In the genomic region with DNA sequence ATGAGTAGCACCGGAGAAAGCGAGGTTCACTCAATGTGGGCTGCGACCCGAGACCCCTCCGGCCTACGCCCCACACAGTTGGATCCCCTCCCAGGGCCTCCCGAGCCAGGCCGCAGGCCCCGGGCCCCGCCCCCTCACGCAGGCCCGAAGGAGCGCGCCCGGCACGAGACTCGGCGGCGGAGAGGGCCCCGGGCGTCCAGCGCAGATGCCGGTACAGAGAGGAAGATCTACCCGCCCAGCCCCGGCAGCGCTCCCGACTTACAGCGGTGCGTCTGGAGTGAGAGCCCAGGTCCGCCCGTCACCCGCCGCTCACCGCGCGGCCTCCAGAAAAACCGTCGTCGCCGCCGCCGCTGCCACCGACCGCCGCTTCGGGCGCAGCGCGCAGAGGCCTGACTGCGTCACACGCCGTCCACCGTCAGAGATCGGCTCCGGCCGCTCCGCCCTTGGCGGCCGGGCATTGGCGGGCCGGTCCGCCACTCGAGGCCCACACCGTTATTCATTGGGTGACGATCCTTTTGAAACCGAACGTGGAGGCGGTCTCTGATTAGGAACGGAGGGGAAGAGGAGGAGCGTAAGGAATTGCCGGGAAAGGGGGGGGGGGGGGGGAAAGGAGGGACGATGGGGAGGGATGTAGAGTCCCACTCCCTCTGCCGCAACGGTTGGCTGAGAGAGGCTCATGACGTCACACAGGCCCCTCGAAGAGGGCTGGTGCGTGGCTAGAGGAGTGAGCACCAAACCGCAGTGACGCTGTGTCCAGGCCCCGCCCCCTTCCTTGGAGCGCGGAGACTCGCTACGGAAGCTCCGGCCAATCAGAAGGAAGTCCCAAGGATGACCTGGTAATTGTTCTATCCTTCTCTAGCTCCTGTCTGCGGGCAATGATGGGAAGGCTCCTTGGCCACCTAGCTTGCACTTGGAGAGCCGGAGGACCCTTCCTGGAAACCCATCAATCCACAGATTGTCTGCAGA, we compare ENCODE assay signal across 8 mouse cellular contexts. TPM values are rescaled to one million over a fixed set of nuclear protein-coding genes. Genes with fewer than 3 reads are reported as not detected.
DNase-seq lines count a peak whose midpoint lies in the region; ATAC-seq and TF ChIP-seq lines count a peak whose summit lies in the region.

A gene (minus strand): TSS at position 421 of the 966 bp plus-strand sequence.
A gene (plus strand): TSS at position 453 of the 966 bp plus-strand sequence.

- DNase-seq in ZHBTc4 (ENCODE audit: low read depth, low spot score) = peak; percentile 100
- DNase-seq in gastrocnemius, adult 2 months = peak; percentile 99
- peak; percentile 100 for DNase-seq in hindbrain, postnatal 0 days (ENCODE audit: low spot score)
- DNase-seq in left cerebral cortex, adult 2 months (ENCODE audit: extremely low spot score in 1 of 2, low spot score in 2 of 2) = peak; percentile 99
- peak; percentile 99 for DNase-seq in right cerebral cortex, adult 2 months (ENCODE audit: low spot score in 2 of 2)
- DNase-seq in urinary bladder, postnatal 14 days (ENCODE audit: low spot score) = peak; percentile 100

- H3K9ac ChIP-seq in hindbrain, postnatal 0 days (replicated peaks; ENCODE audit: low read length) = peak within 1 kb of the TSS; percentile 79

- H3K4me2 ChIP-seq in hindbrain, postnatal 0 days (ENCODE audit: low read depth, low read length) = peak within 1 kb of the TSS; percentile 87

- H3K4me3 ChIP-seq in gastrocnemius, adult 2 months = peak within 1 kb of the TSS; percentile 97
- peak within 1 kb of the TSS; percentile 78 for H3K4me3 ChIP-seq in hindbrain, postnatal 0 days (ENCODE audit: low read length)
- peak within 1 kb of the TSS; percentile 86 for H3K4me3 ChIP-seq in left cerebral cortex, adult 2 months

- H3K27me3 ChIP-seq in hindbrain, postnatal 0 days (ENCODE audit: insufficient read depth, low read length) = no peaks in the 10 kb centered on the region

- no peaks in the 10 kb centered on the region for H3K9me3 ChIP-seq in hindbrain, postnatal 0 days (ENCODE audit: low read length)

- TF ChIP-seq CTCF in gastrocnemius, adult 2 months (IDR thresholded peaks at IDR 0.05) = peak; percentile 32; the same call in 1 of the 2 replicates
- peak; percentile 30; the same call in 1 of the 2 replicates for TF ChIP-seq CTCF in hindbrain, postnatal 0 days (IDR thresholded peaks at IDR 0.05; ENCODE audit: low read depth)
- TF ChIP-seq CTCF in left cerebral cortex, adult 2 months (IDR thresholded peaks at IDR 0.05) = peak; percentile 31

- H3K27ac ChIP-seq in gastrocnemius, adult 2 months = peak within 1 kb of the TSS; percentile 97
- peak within 1 kb of the TSS; percentile 93 for H3K27ac ChIP-seq in hindbrain, postnatal 0 days
- peak within 1 kb of the TSS; percentile 98 for H3K27ac ChIP-seq in left cerebral cortex, adult 2 months

- under 1% methylated on average over 72 of the region's 87 CpGs for WGBS in hindbrain, postnatal 0 days

- intact Hi-C loops in gastrocnemius, adult 2 months (cut with DNase I) = loop anchor here (5.0 kb wide), 1 partner anchor 42 kb away; no protein-coding TSS in a partner anchor
- intact Hi-C loops in left cerebral cortex, adult 2 months (cut with DNase I) = loop anchor here (1.0 kb wide), 2 partner anchors 12 to 40 kb away; no protein-coding TSS in a partner anchor

- ATAC-seq in common myeloid progenitor, adult 5-6 weeks (replicated peaks; ENCODE audit: low read depth, poor library complexity, severe bottlenecking) = peak; percentile 86
- peak; percentile 99 for ATAC-seq in hindbrain, postnatal 0 days
- peak; percentile 91 for ATAC-seq in megakaryocyte, adult 5-6 weeks (ENCODE audit: poor library complexity, severe bottlenecking)

- H3K36me3 ChIP-seq in hindbrain, postnatal 0 days (ENCODE audit: insufficient read depth, low read length) = no peaks in the 10 kb centered on the region

- peaks cover 3% of the 10 kb centered on the region; the same call in 1 of the 2 replicates for H3K4me1 ChIP-seq in hindbrain, postnatal 0 days (ENCODE audit: insufficient read depth, low read length)

RNA-seq across cellular contexts. Expression of the first gene that starts in this region (rescaled TPM):
- total RNA-seq in common myeloid progenitor, adult 5-6 weeks (2017) = 54.7 and 60.9 TPM in 2 replicates
- 10 to 100 TPM; 27.0 to 28.0 TPM for total RNA-seq in gastrocnemius, adult 2 months (2021)
- total RNA-seq in hindbrain, postnatal 0 days (2014; rRNA removed) = 33.9 and 37.1 TPM in 2 replicates
- polyA plus RNA-seq in hindbrain, postnatal 0 days (2015; fragmentation: Nextera tagmentation; extraction: Ambion mirVana) = 11.0 and 11.2 TPM in 2 replicates
- total RNA-seq in left cerebral cortex, adult 2 months (2021) = 10 to 100 TPM; 41.6 to 45.3 TPM
- 55.6 and 60.6 TPM in 2 replicates for total RNA-seq in megakaryocyte, adult 5-6 weeks (2015)
- 39.4 and 43.7 TPM in 2 replicates for total RNA-seq in megakaryocyte, adult 5-6 weeks (2017)

RNA-seq across cellular contexts. Expression of the second gene that starts in this region (rescaled TPM):
- 23.1 and 30.9 TPM in 2 replicates for total RNA-seq in common myeloid progenitor, adult 5-6 weeks (2017)
- 10 to 100 TPM; 27.2 to 29.4 TPM for total RNA-seq in gastrocnemius, adult 2 months (2021)
- total RNA-seq in hindbrain, postnatal 0 days (2014; rRNA removed) = 50.0 and 73.0 TPM in 2 replicates
- polyA plus RNA-seq in hindbrain, postnatal 0 days (2015; fragmentation: Nextera tagmentation; extraction: Ambion mirVana) = 59.3 and 61.7 TPM in 2 replicates
- total RNA-seq in left cerebral cortex, adult 2 months (2021) = 10 to 100 TPM; 23.1 to 24.6 TPM
- 32.7 and 38.7 TPM in 2 replicates for total RNA-seq in megakaryocyte, adult 5-6 weeks (2015)
- 19.7 and 20.0 TPM in 2 replicates for total RNA-seq in megakaryocyte, adult 5-6 weeks (2017)

Comparison
In these comparisons a context has a peak if more than half of its experiments do, and no peak if none do; other contexts are left out.
1. Peak in every context shown above with its lines: DNase-seq, ATAC-seq, H3K4me3 ChIP-seq and H3K27ac ChIP-seq.